Mouse (Mus musculus) gastrocnemius, postnatal 25 days (tissue): ENCODE results near the gene Zfp1. TPM values are rescaled to one million over a fixed set of nuclear protein-coding genes. Genes with fewer than 3 reads are reported as not detected.

Experiments used
- DNase-seq: peaks from one replicate; pipeline ENCODE4 v3.0.0; 2022
- long read RNA-seq, 2 experiments: library from polyadenylated mRNA; stranded (forward); transcript quantifications; one replicate each; pipeline ENCODE4 v2.0.0; 2021
- total RNA-seq, 2 experiments: library from RNA; stranded (reverse); gene quantifications; 1 replicate in 1 of 2; 2 replicates in 1 of 2; pipeline ENCODE4 v1.2.3; 2021

Gene Zfp1
- 1 to 10 TPM; 5.3 to 6.8 TPM for total RNA-seq
- long read RNA-seq, experiment 1, partial matches to known transcripts = 2 of 7 reads
- long read RNA-seq, experiment 1, other reads (novel, unspliced or antisense) = 3 of 7 reads
- long read RNA-seq, experiment 2, transcript Zfp1-201 (4 exons, 1,811 nt) = major isoform, 6 of 13 reads
- long read RNA-seq, experiment 2, partial matches to known transcripts = 2 of 13 reads
- long read RNA-seq, experiment 2, other reads (novel, unspliced or antisense) = 1 of 13 reads

DNA sequence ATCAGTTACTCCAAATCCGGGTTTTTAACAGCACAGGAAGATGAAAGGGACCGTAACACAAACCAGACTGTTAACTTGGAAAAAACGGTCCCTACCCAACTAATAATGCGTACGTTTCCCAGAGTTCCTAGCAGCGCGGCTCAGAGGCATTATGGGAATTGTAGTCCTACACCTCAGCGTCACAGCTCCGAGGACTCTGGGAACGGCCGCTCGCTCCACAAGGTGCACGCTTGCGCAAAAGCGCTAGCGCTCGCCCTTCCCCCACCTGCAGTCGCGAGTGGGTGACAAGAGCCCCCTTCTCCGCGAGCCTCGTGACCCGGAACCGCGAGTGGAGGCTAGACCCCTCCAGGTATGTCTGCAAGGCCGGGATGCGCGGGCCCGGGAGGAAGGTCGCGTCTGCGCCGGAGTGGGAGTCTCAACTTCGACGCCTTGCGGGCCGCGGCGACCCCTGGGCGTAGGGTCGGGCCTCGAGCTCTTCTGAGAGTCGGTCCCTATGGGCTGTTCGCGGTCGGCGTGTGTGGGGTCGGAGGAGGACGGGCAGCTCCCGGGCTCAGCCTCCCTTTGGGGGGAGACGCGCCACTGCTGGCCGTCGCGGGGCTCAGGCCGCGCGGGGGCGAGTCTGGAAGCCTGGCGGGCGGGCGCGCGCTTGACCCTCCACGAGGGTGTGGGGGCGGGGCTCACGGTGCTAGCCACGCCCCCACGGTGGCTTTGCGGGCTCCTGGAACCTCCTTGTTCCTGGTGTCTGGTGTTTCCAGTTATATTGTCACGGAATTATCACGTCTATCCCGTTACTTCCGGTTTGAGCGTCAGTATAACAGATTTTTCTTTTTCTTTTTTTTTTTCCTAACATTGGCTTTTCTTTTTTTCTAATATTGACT, at the start of gene Zfp1:
Gene Zfp1 (plus strand): TSS at position 138 of the 878 bp plus-strand sequence.
- peak; percentile 89 for DNase-seq

GRCm38 (mm10) chr8:111594044-111594840, 49.0 kb upstream of the Zfp1 start:
- no peak for DNase-seq

DNA sequence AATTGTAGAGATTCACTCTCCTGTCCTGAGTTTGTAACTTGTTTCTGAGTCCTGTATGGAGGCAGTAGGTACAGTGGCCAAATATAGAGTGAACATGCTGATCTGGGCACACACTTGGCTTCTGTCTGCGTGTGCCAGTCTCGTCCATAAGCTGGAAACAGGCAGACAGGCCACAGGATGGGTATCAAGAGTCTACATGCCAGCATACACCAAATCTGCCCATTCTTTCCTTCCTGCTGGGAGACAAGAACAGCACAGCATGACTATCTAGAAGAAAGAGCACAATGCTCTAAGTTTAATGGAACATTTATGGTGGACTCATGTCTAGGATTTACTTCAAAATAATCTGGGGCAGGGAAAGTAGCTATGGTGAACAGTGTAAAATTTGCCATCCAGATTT, 48.2 kb upstream of the Zfp1 start:
- DNase-seq = no peak

GRCm38 (mm10) chr8:111595712-111596484, 47.3 kb upstream of the Zfp1 start:
- peak; percentile 34 for DNase-seq

- no peak for DNase-seq
These were observed 46.7 kb upstream of the Zfp1 start for GRCm38 (mm10) chr8:111596485-111596821.

GRCm38 (mm10) chr8:111597310-111597709, 45.9 kb upstream of the Zfp1 start:
- no peak for DNase-seq

GRCm38 (mm10) chr8:111599707-111600444, 43.3 kb upstream of the Zfp1 start:
- DNase-seq = no peak

GRCm38 (mm10) chr8:111602050-111602449, 41.2 kb upstream of the Zfp1 start:
- no peak for DNase-seq

DNA sequence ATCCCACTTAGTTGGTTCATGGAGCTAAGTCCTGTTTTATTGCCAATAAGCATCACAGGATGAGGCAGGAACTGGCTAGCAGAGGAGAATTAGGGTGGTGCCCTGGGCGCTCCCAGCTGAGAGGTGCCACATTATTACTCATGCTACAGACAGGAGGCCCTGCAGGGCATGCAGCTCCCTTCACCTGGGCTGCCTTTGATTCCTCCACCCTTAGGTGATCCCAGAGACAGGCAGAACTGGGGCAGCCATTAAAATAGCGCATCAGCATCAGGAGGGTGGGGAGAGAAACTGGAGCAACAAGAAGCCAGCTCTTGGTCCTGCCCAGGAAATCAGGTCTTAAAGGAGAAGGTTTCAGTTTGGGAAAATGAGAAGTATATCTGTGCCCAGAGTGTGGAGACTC, 38.2 kb upstream of the Zfp1 start:
- DNase-seq = no peak

GRCm38 (mm10) chr8:111606961-111607360, 36.2 kb upstream of the Zfp1 start:
- DNase-seq = no peak

DNA sequence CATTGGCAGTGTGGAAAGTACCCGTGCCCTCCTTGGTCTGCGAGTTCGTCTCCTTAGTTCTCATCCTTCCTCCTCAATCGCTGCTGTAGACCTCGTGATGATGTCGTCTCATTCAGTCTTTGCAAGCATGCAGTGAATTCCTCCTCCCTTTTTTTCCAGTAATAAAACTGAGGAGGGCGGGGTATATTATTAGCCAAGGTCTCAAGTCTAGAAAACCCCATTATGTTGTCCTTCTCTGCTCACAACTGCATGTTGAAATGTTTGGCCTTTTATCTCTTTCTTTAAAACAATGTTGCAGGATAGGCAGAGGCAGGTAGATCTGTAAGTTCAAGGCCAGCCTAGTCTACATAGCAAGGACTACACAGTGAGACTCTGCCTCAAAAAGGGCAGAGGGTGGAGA, 35.8 kb upstream of the Zfp1 start:
- no peak for DNase-seq

GRCm38 (mm10) chr8:111613181-111613580, 30.0 kb upstream of the Zfp1 start:
- no peak for DNase-seq

DNA sequence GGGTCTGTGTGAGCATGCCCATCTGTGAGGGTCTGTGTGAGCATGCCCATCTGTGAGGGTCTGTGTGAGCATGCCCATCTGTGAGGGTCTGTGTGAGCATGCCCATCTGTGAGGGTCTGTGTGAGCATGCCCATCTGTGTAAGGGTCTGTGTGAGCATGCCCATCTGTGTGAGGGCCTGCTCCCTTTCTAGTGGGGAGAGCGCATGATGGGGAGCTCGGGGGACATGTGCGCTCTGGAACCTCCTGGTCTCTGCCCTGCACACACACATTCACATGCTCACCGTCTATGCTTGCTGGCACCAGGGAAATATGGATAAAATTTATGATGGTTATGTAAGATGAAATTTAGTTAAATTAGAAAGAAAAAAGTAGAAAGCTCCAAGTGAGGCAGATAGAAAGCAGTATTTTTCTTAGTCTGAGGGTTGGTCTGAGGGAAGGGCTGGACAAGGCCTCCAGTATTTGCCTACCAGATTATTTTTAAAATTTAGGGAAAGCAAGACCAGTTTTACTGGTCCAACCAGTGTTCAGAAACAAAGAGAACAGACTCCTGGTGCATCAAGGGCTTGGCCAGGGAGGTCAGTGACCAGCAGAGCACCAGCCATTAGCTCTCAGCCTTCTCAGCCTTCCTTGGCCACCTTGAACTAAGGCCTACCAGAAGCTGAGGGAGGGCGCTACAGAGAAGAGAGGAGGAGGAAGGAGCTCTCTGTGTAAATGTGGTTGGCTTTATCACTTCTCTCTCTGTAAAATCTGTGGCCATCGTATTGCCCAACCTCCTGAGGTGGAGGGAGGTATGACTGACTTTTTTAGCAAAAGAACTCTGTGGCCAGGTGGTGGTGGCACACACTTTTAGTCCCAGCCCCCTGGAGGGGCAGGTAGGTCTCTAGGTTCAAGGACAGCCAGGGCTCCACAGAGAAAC, 28.2 kb upstream of the Zfp1 start:
- no peak for DNase-seq

DNA sequence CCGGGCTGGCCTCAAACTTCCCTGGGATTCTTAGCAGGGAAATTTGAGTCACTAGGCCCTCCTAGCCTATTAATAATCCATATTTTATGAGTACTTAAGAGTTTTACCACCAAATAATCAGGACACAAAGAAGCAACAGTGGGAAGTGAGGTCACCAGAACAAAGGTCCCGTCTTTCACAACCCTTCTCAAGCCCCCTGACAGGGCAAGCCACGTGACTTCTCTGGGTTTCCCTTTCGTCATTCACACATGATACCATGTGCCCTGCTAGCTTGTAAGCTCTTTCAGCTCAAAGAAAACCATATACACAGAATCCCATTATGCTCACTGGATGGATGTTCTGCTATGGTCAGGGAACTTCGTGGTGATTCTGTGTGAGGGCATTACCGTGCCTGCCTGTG, 25.4 kb upstream of the Zfp1 start:
- DNase-seq = no peak

DNA sequence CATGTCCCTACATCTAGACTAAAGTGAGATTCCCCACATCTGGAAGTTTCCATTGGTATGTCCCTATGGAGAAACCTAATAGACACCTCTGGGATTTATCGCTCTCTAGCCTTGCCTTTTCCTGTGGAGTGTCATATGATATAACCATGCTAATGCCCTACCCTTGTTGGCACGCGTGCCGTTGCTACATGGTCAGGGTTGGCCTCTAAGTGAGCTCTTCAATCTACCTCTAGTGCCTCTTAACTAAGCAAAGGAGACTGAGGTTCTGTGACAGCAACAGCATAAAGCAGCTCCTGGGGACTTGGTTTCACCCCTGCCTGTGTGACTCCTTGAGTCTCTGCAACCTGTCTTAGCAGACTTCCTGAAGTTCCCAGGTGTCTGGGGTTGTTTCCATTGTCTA, 24.9 kb upstream of the Zfp1 start:
- no peak for DNase-seq

DNA sequence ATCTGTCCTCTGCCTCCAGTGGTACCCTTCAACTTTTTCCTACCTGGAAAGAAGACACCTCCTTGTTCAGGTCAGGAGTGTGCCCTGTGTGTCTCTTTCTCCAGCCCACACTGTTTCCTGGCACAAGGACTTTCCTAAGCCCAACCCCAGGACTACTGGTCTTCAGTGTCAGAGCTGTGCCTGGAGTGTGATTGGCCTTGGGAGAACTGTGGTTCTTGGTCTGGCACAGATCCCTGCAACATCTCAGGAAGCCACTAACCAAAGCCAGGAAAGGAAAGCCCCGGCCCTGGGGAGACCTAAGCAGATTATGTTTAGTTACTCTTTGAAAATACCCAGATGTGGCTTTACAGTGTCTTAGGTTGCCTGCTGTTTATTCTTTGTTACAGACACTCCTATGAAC, 23.3 kb upstream of the Zfp1 start:
- peak; percentile 56 for DNase-seq

DNA sequence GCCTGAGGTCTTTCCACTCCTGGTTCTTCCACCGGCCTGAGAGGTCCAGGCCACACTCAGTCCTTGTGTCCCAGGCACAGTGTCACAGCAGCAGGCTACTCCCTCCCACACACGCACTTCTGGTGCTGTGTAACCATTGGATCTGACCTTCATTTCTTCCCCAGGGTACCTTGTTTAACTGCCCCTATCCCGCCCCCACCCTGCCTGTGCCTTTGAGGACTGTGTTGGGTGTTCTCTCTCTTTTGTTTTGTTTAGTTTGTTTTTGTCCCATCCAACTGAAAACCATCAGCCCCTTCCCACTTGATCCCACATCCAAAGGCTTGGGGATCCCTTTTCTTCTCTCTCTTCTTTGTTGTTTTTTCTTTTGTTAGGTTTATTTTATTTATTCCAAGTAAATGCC, 21.1 kb upstream of the Zfp1 start:
- no peak for DNase-seq

- DNase-seq = no peak
These were observed 20.6 kb upstream of the Zfp1 start for GRCm38 (mm10) chr8:111622553-111622952.

DNA sequence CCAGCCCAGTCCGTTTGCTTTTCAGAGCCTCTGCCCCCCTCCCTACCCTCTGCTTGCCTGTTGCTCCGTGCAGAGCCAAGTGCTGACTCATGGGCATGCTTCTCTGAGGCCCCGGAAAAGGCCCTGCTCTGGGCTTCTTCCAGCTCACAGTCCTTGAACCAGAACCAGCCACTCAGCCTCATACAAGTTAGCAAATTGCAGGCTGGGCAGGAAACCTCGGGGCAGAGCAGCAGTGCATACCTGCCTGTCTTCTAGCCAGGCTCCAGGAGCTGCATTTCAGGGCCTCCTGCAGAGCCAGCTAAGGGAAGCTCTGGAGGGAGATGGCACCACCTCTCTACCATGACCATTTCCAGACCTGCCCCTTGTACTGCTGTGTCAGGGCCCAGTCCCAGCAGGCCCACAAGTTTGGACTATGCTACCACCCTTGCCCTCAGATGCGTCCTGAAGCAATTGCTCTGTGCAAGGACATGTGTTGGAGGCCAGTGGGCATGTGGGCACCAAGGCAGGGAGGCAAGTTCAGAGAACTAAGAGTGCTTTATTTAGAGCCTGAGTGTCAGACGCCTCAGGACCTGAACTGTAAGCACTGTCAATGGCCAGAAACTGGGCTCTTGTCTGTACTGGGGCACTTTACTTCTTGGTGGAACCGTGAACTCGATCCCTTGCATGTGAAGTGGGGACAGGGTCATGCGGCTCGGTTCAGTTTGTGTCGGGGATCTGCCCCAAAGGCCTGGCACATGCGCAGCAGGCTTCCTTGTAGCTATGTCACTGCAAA, 18.9 kb upstream of the Zfp1 start:
- DNase-seq = peak; percentile 84

- DNase-seq = peak; percentile 87
These were observed 18.4 kb upstream of the Zfp1 start for GRCm38 (mm10) chr8:111624853-111625221.
